Mouse (Mus musculus) testis, adult 2 months (tissue): Measurements from ENCODE around the gene Ddx31. TPM values are rescaled to one million over a fixed set of nuclear protein-coding genes. Genes with fewer than 3 reads are reported as not detected.

Source experiments
- H3K27ac ChIP-seq: fragments of 200-500 bp; 2 replicates; pipeline ENCODE4 v1.5.1; 2012; ENCODE audit warnings: low read depth, low read length; ENCODE audit not compliant: control insufficient read depth, insufficient read depth
- H3K27me3 ChIP-seq: fragments of 200-500 bp; 2 replicates; pipeline ENCODE4 v1.6.1; 2012; ENCODE audit warnings: mild to moderate bottlenecking, low read length, moderate library complexity; ENCODE audit not compliant: control insufficient read depth, insufficient read depth
- H3K36me3 ChIP-seq: fragments of 200-500 bp; 2 replicates; pipeline ENCODE4 v1.6.1; 2012; ENCODE audit warnings: mild to moderate bottlenecking, low read length; ENCODE audit not compliant: control insufficient read depth, insufficient read depth
- H3K4me1 ChIP-seq: fragments of 200-500 bp; 2 replicates; pipeline ENCODE4 v1.6.1; 2012; ENCODE audit warnings: low read length; ENCODE audit not compliant: control insufficient read depth, insufficient read depth
- H3K4me3 ChIP-seq: fragments of 200-500 bp; 2 replicates; pipeline ENCODE4 v1.5.1; 2012; ENCODE audit warnings: low read depth, mild to moderate bottlenecking, low read length, moderate library complexity, mixed read lengths; ENCODE audit not compliant: control insufficient read depth
- CTCF ChIP-seq: fragments of 200-500 bp; IDR thresholded peaks from 2 replicates; pipeline ENCODE4 v1.5.1; 2012; ENCODE audit warnings: low read depth, mild to moderate bottlenecking, inconsistent platforms, low read length, moderate library complexity; ENCODE audit not compliant: control insufficient read depth, insufficient read depth, insufficient replicate concordance
- POLR2A ChIP-seq: fragments of 200-500 bp; IDR thresholded peaks from 2 replicates; pipeline ENCODE4 v1.6.1; 2012; ENCODE audit warnings: low read depth, mild to moderate bottlenecking, inconsistent platforms, low read length, moderate library complexity; ENCODE audit not compliant: control insufficient read depth
- polyA plus RNA-seq: library from polyadenylated mRNA; depleted of rRNA; stranded (reverse); fragments of >200 nt; gene quantifications from 2 replicates; pipeline ENCODE4 v1.2.3, GENCODE M21; 2012

The Ddx31 gene
- polyA plus RNA-seq, 1 experiment: 5.0 TPM

- H3K36me3 ChIP-seq: no peaks in the 10 kb centered on the region; the same call in 1 of the 2 replicates
- no peak overlapping the region for H3K4me3 ChIP-seq
- H3K27ac ChIP-seq: no peak overlapping the region
- peaks cover 2% of the 10 kb centered on the region for H3K4me1 ChIP-seq
- no peaks in the 10 kb centered on the region for H3K27me3 ChIP-seq
- no peak for TF ChIP-seq POLR2A
- no peak for TF ChIP-seq CTCF
Observed at GRCm38 (mm10) chr2:28842042-28842441, 1.8 kb downstream of the Ddx31 start.

GRCm38 (mm10) chr2:28848879-28849278 lies 8.7 kb downstream of the Ddx31 start:
- Histone ChIP-seq H3K27ac (no peak overlapping the region), H3K36me3 (peaks cover 3% of the 10 kb centered on the region), H3K27me3 (no peaks in the 10 kb centered on the region), H3K4me1 (no peaks in the 10 kb centered on the region), H3K4me3 (no peak overlapping the region)
- TF ChIP-seq POLR2A (no peak), CTCF (no peak)

DNA sequence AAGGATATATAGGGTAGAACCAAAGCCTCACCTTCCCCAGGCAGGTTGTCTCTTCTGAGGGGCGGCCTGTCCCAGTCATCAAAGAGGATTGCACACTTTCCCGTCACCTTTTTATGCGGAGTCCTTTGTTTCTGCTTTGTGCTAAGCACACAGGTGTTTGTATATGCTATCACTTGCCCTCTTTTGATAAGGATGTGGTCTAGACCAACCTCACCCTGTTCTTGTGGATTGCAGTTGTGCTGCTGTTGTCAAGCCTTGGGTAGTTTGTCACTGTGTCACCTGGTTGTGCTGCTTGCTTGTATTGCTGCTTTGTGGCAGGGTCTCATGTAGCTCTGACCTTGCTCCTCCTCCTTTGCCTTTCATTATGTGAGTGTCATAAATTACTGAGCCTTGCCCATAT lies 12.4 kb downstream of the Ddx31 start:
- H3K4me1 ChIP-seq: no peaks in the 10 kb centered on the region
- no peak overlapping the region for H3K27ac ChIP-seq
- H3K27me3 ChIP-seq: no peaks in the 10 kb centered on the region
- no peak for TF ChIP-seq POLR2A
- no peak for TF ChIP-seq CTCF
- H3K4me3 ChIP-seq: no peak overlapping the region
- peaks cover 2% of the 10 kb centered on the region for H3K36me3 ChIP-seq

- no peaks in the 10 kb centered on the region for H3K4me1 ChIP-seq
- TF ChIP-seq POLR2A: no peak
- no peak for TF ChIP-seq CTCF
- H3K36me3 ChIP-seq: peaks cover 3% of the 10 kb centered on the region
- H3K4me3 ChIP-seq: no peak overlapping the region
- H3K27ac ChIP-seq: no peak overlapping the region
- no peaks in the 10 kb centered on the region for H3K27me3 ChIP-seq
Observed at GRCm38 (mm10) chr2:28855773-28856172, 15.6 kb downstream of the Ddx31 start.

GRCm38 (mm10) chr2:28859303-28859702 lies 19.1 kb downstream of the Ddx31 start:
- TF ChIP-seq POLR2A: no peak
- no peak for TF ChIP-seq CTCF
- Histone ChIP-seq H3K36me3 (peaks cover 5% of the 10 kb centered on the region), H3K4me1 (no peaks in the 10 kb centered on the region)

DNA sequence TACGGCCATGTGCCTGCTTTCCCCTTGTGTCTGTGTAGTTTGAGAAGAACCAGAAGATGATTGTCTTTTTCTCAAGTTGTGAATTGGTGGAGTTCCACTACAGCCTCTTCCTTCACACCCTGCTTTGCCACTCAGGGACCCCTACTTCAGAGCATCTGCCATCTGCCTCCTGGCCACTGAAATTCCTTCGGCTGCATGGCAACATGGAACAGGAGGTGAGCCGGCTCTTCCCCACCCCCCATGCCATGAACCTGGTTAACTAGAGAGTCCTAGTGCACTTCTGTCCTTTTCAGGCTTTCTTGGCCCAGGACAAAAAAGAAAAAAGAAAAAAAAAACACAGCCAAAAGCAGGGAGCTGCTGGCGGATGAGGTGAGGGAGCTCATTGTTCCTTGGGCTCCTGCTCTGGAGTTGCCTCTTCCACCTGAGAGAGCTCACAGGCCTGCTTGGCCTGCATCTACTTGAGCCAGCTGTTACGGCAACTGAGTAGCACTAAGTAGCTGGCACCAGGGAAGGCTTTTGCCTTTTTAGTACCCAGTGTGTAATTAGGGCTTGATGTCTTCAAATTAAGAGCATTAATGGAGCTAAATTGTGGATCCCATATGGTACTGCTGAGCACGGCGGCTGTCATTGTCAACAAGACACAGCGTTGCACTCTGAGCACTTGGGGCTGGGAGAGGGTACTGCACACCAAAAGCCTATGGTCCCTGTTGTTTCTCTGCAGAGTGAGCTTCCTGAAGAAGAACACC lies 20.6 kb downstream of the Ddx31 start:
- no peak for TF ChIP-seq POLR2A
- TF ChIP-seq CTCF: no peak
- Histone ChIP-seq H3K4me3 (no peak overlapping the region), H3K36me3 (peaks cover 5% of the 10 kb centered on the region), H3K27me3 (no peaks in the 10 kb centered on the region), H3K27ac (no peak overlapping the region), H3K4me1 (no peaks in the 10 kb centered on the region)

More at GRCm38 (mm10) chr2:28859303-28859702, 19.1 kb downstream of the Ddx31 start:
- H3K4me3 ChIP-seq: no peak overlapping the region
- H3K27me3 ChIP-seq: no peaks in the 10 kb centered on the region
- no peak overlapping the region for H3K27ac ChIP-seq

DNA sequence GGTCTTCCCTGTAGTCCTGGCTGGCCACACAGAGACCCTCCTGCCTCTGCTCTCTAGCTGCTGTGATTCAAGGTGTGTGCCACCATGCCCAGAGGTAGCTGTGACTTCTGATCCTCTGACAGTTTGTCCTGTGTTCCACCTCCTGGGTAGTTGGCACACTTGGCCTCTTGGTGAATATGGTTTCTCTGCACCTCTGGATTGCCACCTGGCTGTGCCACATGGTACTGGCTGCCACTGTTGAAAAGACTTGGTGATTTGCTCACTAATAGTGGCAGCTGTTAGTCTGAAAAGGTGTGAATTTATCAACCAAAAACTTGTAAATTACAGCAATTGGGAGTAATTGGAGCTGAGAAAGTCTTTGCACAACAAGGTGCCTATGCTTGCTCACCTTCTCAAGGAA lies 23.7 kb downstream of the Ddx31 start:
- Histone ChIP-seq H3K36me3 (peaks cover 5% of the 10 kb centered on the region), H3K4me1 (no peaks in the 10 kb centered on the region), H3K27me3 (no peaks in the 10 kb centered on the region), H3K4me3 (no peak overlapping the region), H3K27ac (no peak overlapping the region)
- TF ChIP-seq POLR2A (no peak), CTCF (no peak)

- H3K36me3 ChIP-seq: peaks cover 5% of the 10 kb centered on the region
Observed at GRCm38 (mm10) chr2:28867495-28867894, 27.3 kb downstream of the Ddx31 start.

More at GRCm38 (mm10) chr2:28867495-28867894, 27.3 kb downstream of the Ddx31 start:
- no peak for TF ChIP-seq POLR2A
- TF ChIP-seq CTCF: no peak
- no peak overlapping the region for H3K27ac ChIP-seq
- no peaks in the 10 kb centered on the region for H3K27me3 ChIP-seq
- H3K4me1 ChIP-seq: no peaks in the 10 kb centered on the region
- no peak overlapping the region for H3K4me3 ChIP-seq
